Mouse (Mus musculus): ENCODE results near the gene Scel. TPM values are rescaled to one million over a fixed set of nuclear protein-coding genes. Genes with fewer than 3 reads are reported as not detected.

Gene Scel
- polyA plus RNA-seq, 1 experiment from 2014 or later = 4.0 TPM

GRCm38 (mm10) chr14:103652524-103652923 is 139.4 kb downstream of the Scel start:
- H3K9me3 ChIP-seq (ENCODE audit: control insufficient read depth, low read depth, low read length) = no peaks in the 10 kb centered on the region
- H3K4me2 ChIP-seq (replicated peaks; ENCODE audit: low read depth, low read length) = no peak overlapping the region
- peaks cover 6% of the 10 kb centered on the region; the same call in 1 of the 2 replicates for H3K27me3 ChIP-seq (ENCODE audit: control insufficient read depth, insufficient read depth, low read length)
- H3K4me1 ChIP-seq (ENCODE audit: control insufficient read depth, insufficient read depth, low read length) = no peaks in the 10 kb centered on the region
- no peaks in the 10 kb centered on the region; the same call in 1 of the 2 replicates for H3K36me3 ChIP-seq (ENCODE audit: control insufficient read depth, insufficient read depth, low read length)
- no peak overlapping the region for H3K9ac ChIP-seq (replicated peaks; ENCODE audit: low read depth, low read length)
- no peak for ATAC-seq (ENCODE audit: insufficient number of reproducible peaks, insufficient read depth, low FRiP score, low read depth)
- 85% methylated on average over 5 of the region's 5 CpGs for WGBS
- no peak overlapping the region for H3K4me3 ChIP-seq (ENCODE audit: low read depth, low read length)
- H3K27ac ChIP-seq (ENCODE audit: low read length) = no peak overlapping the region

- Histone ChIP-seq H3K36me3 (ENCODE audit: control insufficient read depth, insufficient read depth, low read length) (no peaks in the 10 kb centered on the region; the same call in 1 of the 2 replicates), H3K27ac (ENCODE audit: low read length) (no peak overlapping the region), H3K4me2 (replicated peaks; ENCODE audit: low read depth, low read length) (no peak overlapping the region), H3K4me3 (ENCODE audit: low read depth, low read length) (no peak overlapping the region), H3K9ac (replicated peaks; ENCODE audit: low read depth, low read length) (no peak overlapping the region), H3K27me3 (ENCODE audit: control insufficient read depth, insufficient read depth, low read length) (peaks cover 5% of the 10 kb centered on the region; the same call in 1 of the 2 replicates), H3K4me1 (ENCODE audit: control insufficient read depth, insufficient read depth, low read length) (no peaks in the 10 kb centered on the region), H3K9me3 (ENCODE audit: control insufficient read depth, low read depth, low read length) (no peaks in the 10 kb centered on the region)
- ATAC-seq (ENCODE audit: insufficient number of reproducible peaks, insufficient read depth, low FRiP score, low read depth) = no peak
- WGBS = 53% methylated on average over 5 of the region's 5 CpGs
Observed at GRCm38 (mm10) chr14:103653800-103654199, 140.7 kb downstream of the Scel start.

GRCm38 (mm10) chr14:103655448-103655847 is 142.3 kb downstream of the Scel start:
- no peaks in the 10 kb centered on the region; the same call in 1 of the 2 replicates for H3K36me3 ChIP-seq (ENCODE audit: control insufficient read depth, insufficient read depth, low read length)
- peaks cover 4% of the 10 kb centered on the region; the same call in 1 of the 2 replicates for H3K27me3 ChIP-seq (ENCODE audit: control insufficient read depth, insufficient read depth, low read length)
- ATAC-seq (ENCODE audit: insufficient number of reproducible peaks, insufficient read depth, low FRiP score, low read depth) = no peak
- H3K4me2 ChIP-seq (replicated peaks; ENCODE audit: low read depth, low read length) = no peak overlapping the region
- H3K9me3 ChIP-seq (ENCODE audit: control insufficient read depth, low read depth, low read length) = no peaks in the 10 kb centered on the region
- 71% methylated on average over 5 of the region's 5 CpGs for WGBS
- H3K4me3 ChIP-seq (ENCODE audit: low read depth, low read length) = no peak overlapping the region
- no peak overlapping the region for H3K27ac ChIP-seq (ENCODE audit: low read length)
- H3K9ac ChIP-seq (replicated peaks; ENCODE audit: low read depth, low read length) = no peak overlapping the region
- H3K4me1 ChIP-seq (ENCODE audit: control insufficient read depth, insufficient read depth, low read length) = no peaks in the 10 kb centered on the region

GRCm38 (mm10) chr14:103657876-103658275 is 144.7 kb downstream of the Scel start:
- 81% methylated on average over 4 of the region's 4 CpGs for WGBS
- Histone ChIP-seq H3K27ac (ENCODE audit: low read length) (no peak overlapping the region), H3K36me3 (ENCODE audit: control insufficient read depth, insufficient read depth, low read length) (no peaks in the 10 kb centered on the region; the same call in 1 of the 2 replicates), H3K4me2 (replicated peaks; ENCODE audit: low read depth, low read length) (no peak overlapping the region), H3K9me3 (ENCODE audit: control insufficient read depth, low read depth, low read length) (no peaks in the 10 kb centered on the region), H3K27me3 (ENCODE audit: control insufficient read depth, insufficient read depth, low read length) (no peaks in the 10 kb centered on the region), H3K4me3 (ENCODE audit: low read depth, low read length) (no peak overlapping the region), H3K4me1 (ENCODE audit: control insufficient read depth, insufficient read depth, low read length) (no peaks in the 10 kb centered on the region), H3K9ac (replicated peaks; ENCODE audit: low read depth, low read length) (no peak overlapping the region)
- ATAC-seq (ENCODE audit: insufficient number of reproducible peaks, insufficient read depth, low FRiP score, low read depth) = no peak

Small RNA genes within 50 kb of the gene (microRNA-seq; reads per million reads assigned to microRNA genes)
- not detected for gene Gm22877

Other genes starting within 250 kb of the Scel start
- gene Mycbp2, start 166.5 kb upstream of the Scel start, polyA plus RNA-seq (2014; fragmentation: Nextera tagmentation; extraction: Ambion mirVana) = 33.8 and 37.8 TPM in 2 replicates
- gene Slain1, start 136.9 kb downstream of the Scel start, polyA plus RNA-seq (2014; fragmentation: Nextera tagmentation; extraction: Ambion mirVana) = 2.4 and 2.5 TPM in 2 replicates